Mouse (Mus musculus): ENCODE data around the gene Ptrh1.

DNA sequence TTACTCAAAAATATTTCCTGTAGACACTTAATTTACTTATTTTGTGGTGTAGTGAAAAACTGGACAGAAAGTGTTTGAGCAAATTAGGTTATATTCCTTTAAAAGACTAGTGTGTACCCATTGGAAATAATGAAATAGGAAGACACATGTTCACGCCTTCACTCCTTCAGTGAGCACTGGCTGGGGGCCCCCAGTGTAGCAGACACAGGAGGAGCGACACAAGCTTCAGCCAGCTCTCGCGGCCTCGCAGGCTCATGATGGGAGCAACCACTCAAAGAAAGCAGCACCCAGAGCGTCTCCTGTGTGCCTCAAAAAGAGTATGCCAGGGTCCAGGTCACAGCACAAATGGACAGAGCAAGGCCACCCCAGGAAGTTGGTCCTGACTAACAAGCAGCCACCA lies 50.2 kb downstream of the Ptrh1 start:
- TF ChIP-seq CHD1 (IDR thresholded peaks at IDR 0.05; ENCODE audit: low read depth, low read length) (no peak), CTCF (conservative IDR thresholded peaks at IDR 0.05 in 1 of 2, IDR thresholded peaks at IDR 0.05 in 1 of 2; ENCODE audit: low read depth in 2 of 2, low read length in 2 of 2) (no peak), ZC3H11A (IDR thresholded peaks at IDR 0.05; ENCODE audit: low read depth, low read length) (no peak), RAD21 (IDR thresholded peaks at IDR 0.05; ENCODE audit: low read depth, low read length) (no peak), MYC (IDR thresholded peaks at IDR 0.05; ENCODE audit: low read depth, low read length) (no peak), USF1 (IDR thresholded peaks at IDR 0.05; ENCODE audit: low read depth, low read length) (no peak), POLR2A (IDR thresholded peaks at IDR 0.05; ENCODE audit: low read depth, low read length) (no peak), ZNF384 (IDR thresholded peaks at IDR 0.05; ENCODE audit: low read depth, low read length) (no peak), POLR2AphosphoS2 (IDR thresholded peaks at IDR 0.05; ENCODE audit: low read depth, low read length) (no peak)

Measured in CH12.LX (cell line).